Mouse (Mus musculus): Measurements from ENCODE around the gene Birc2. TPM values are rescaled to one million over a fixed set of nuclear protein-coding genes. Genes with fewer than 3 reads are reported as not detected.
A peak's percentile ranks its signal among the peaks of the same experiment; 100 is the strongest.

Birc2 gene
- total and polyA plus RNA-seq, 3 experiments, result 29.6 to 33.0 TPM; not detected in 1

DNA sequence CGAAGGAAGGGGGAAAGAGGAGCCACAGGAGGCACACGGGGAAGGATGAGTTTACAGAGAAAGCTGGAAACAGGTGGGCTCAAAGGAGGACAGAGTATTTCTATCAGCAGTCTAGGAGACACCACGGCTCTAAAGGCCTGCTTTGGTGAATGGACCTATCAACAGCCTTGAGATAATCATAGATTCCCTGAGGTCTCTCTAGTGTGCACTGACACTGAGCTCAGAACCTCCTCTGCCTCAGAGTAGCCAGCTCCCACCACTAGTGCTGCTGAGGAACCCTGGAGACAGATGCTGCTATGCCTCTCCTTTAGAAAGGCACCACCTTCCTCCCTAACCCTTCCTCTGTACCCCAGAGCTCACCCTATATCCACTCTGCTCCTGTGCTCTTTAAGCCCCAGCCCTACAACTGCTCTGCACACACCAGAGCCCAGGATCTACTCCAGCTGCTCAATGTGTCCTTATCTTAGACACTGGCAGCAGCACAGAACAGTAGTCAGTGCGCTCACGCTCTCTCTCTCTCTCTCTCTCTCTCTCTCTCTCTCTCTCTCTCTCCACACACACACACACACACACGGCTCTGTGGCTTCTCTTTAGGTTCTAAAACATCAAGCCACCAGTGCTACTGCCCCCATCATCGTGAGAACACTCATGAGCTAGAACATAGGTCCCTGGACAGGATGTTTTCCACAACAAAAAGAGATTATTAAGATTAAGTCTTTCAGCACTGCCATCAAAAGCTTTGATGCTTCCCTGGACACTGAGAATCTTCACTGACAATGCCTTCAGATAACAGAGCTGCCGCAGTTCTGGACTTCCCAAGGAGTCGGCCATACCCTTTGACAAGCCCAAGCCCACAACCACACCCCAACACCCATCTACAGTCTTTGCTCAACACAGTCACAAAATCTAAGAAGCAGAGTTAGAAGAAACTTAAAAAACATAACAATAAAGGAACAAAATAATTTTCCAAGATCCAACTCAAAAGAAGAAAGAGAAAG is 7.0 kb downstream of the Birc2 start:
- Histone ChIP-seq H3K4me1 (ENCODE audit: control insufficient read depth in 1 of 2, insufficient read depth in 2 of 2, low read length in 2 of 2) (peaks cover 27 to 28% of the 10 kb centered on the region in 2 experiments), H3K9ac (ENCODE audit: control insufficient read depth, low read depth, low read length, poor library complexity, severe bottlenecking) (peak overlapping the region; percentile 7), H3K36me3 (ENCODE audit: control insufficient read depth in 1 of 2, insufficient read depth in 2 of 2, low read length in 2 of 2) (peaks cover 4 to 55% of the 10 kb centered on the region in 2 experiments; a peak in 3 of 4 replicates), H3K79me2 (ENCODE audit: control insufficient read depth, insufficient read depth, low read length, poor library complexity) (peaks cover 52% of the 10 kb centered on the region), H3K9me3 (replicated peaks; ENCODE audit: insufficient read depth, low read length) (no peaks in the 10 kb centered on the region), H3K27me3 (ENCODE audit: control insufficient read depth in 1 of 2, insufficient read depth in 2 of 2, low read length in 2 of 2) (no peaks in the 10 kb centered on the region), H3K4me3 (ENCODE audit: control insufficient read depth in 1 of 2, insufficient read depth in 1 of 2, low read depth in 2 of 2, low read length in 2 of 2) (peak overlapping the region; percentile 18 to 56), H3K27ac (ENCODE audit: control insufficient read depth, low read depth, low read length) (peak overlapping the region; percentile 29)
- DNase-seq (ENCODE audit: low read depth, low spot score), result peak; percentile 94
- TF ChIP-seq E2F4 (IDR thresholded peaks at IDR 0.05; ENCODE audit: borderline replicate concordance, low read depth, low read length), result 0 out of 2 replicates have a peak, but pooled peaks have one; percentile 41
- peak; percentile 72 for TF ChIP-seq MYB (IDR thresholded peaks at IDR 0.05; ENCODE audit: low read depth, low read length)
- 0 out of 2 replicates have a peak, but pooled peaks have one; percentile 55 for TF ChIP-seq ZMIZ1 (IDR thresholded peaks at IDR 0.05; ENCODE audit: low read depth, low read length)
- peak; percentile 94 for TF ChIP-seq ETS1 (IDR thresholded peaks at IDR 0.05; ENCODE audit: low read depth, low read length)
- TF ChIP-seq POLR2A (IDR thresholded peaks at IDR 0.05; ENCODE audit: control insufficient read depth in 1 of 2, insufficient read depth in 1 of 2, low read depth in 1 of 2, low read length in 2 of 2, poor library complexity in 1 of 2), result peak; percentile 48 to 53; a peak in 1 of 4 replicates
- peak; percentile 77 for TF ChIP-seq TCF12 (IDR thresholded peaks at IDR 0.05; ENCODE audit: low read depth, low read length)
- TF ChIP-seq JUND (IDR thresholded peaks at IDR 0.05; ENCODE audit: low read depth, low read length), result peak; percentile 100
- no peak for TF ChIP-seq CTCF (IDR thresholded peaks at IDR 0.05 in 2 of 3, conservative IDR thresholded peaks at IDR 0.05 in 1 of 3; ENCODE audit: control insufficient read depth in 1 of 3, insufficient read depth in 1 of 3, low read depth in 2 of 3, low read length in 3 of 3, poor library complexity in 1 of 3, severe bottlenecking in 1 of 3)
- peak; percentile 75 for TF ChIP-seq TAL1 (IDR thresholded peaks at IDR 0.05; ENCODE audit: low read length)
- TF ChIP-seq USF1 (IDR thresholded peaks at IDR 0.05; ENCODE audit: low read depth, low read length), result 0 out of 2 replicates have a peak, but pooled peaks have one; percentile 34
- no peak for TF ChIP-seq RAD21 (IDR thresholded peaks at IDR 0.05; ENCODE audit: low read depth, low read length)
- 0 out of 2 replicates have a peak, but pooled peaks have one; percentile 47 for TF ChIP-seq MAFK (IDR thresholded peaks at IDR 0.05; ENCODE audit: borderline replicate concordance, low read depth, low read length)
- peak; percentile 96 for TF ChIP-seq SIN3A (IDR thresholded peaks at IDR 0.05; ENCODE audit: low read length)
- TF ChIP-seq ZC3H11A (IDR thresholded peaks at IDR 0.05; ENCODE audit: low read depth, low read length), result no peak
- peak; percentile 47; the same call in 1 of the 2 replicates for TF ChIP-seq MEF2A (IDR thresholded peaks at IDR 0.05; ENCODE audit: extremely low read depth, insufficient replicate concordance, low read depth, low read length, poor library complexity, severe bottlenecking)
- TF ChIP-seq GABPA (IDR thresholded peaks at IDR 0.05; ENCODE audit: low read depth, low read length), result no peak
- peak; percentile 79 for TF ChIP-seq MAX (IDR thresholded peaks at IDR 0.05; ENCODE audit: low read length)
- 0 out of 2 replicates have a peak, but pooled peaks have one; percentile 33 for TF ChIP-seq NELFE (IDR thresholded peaks at IDR 0.05; ENCODE audit: low read depth, low read length)
- TF ChIP-seq EP300 (IDR thresholded peaks at IDR 0.05; ENCODE audit: low read depth in 1 of 2, low read length in 2 of 2), result peak; percentile 76 to 85
- peak; percentile 33 for TF ChIP-seq SMC3 (IDR thresholded peaks at IDR 0.05; ENCODE audit: low read depth, low read length)
- peak; percentile 18; the same call in 1 of the 2 replicates for TF ChIP-seq NRF1 (IDR thresholded peaks at IDR 0.05; ENCODE audit: insufficient read depth, low read depth, low read length, poor library complexity, severe bottlenecking)
- peak; percentile 51; the same call in 1 of the 2 replicates for TF ChIP-seq CHD2 (IDR thresholded peaks at IDR 0.05; ENCODE audit: low read length)
- peak; percentile 56; the same call in 1 of the 2 replicates for TF ChIP-seq BHLHE40 (IDR thresholded peaks at IDR 0.05; ENCODE audit: borderline replicate concordance, low read depth, low read length)
- TF ChIP-seq POLR2AphosphoS5 (IDR thresholded peaks at IDR 0.05; ENCODE audit: borderline replicate concordance, low read depth, low read length), result no peak
- TF ChIP-seq RCOR1 (IDR thresholded peaks at IDR 0.05; ENCODE audit: low read depth, low read length), result no peak; the same call in none of the 2 replicates
- peak; percentile 51; the same call in 1 of the 2 replicates for TF ChIP-seq ZKSCAN1 (IDR thresholded peaks at IDR 0.05; ENCODE audit: low read depth, low read length)
- TF ChIP-seq MXI1 (IDR thresholded peaks at IDR 0.05; ENCODE audit: low read depth, low read length), result peak; percentile 87
- TF ChIP-seq MYC (IDR thresholded peaks at IDR 0.05; ENCODE audit: low read depth, low read length), result peak; percentile 80; the same call in 1 of the 2 replicates
- TF ChIP-seq POLR2AphosphoS2 (IDR thresholded peaks at IDR 0.05; ENCODE audit: low read length), result no peak
- TF ChIP-seq ZNF384 (IDR thresholded peaks at IDR 0.05; ENCODE audit: low read depth, low read length), result peak; percentile 41
- TF ChIP-seq CHD1 (IDR thresholded peaks at IDR 0.05; ENCODE audit: low read depth, low read length), result peak; percentile 88; the same call in 1 of the 2 replicates
- TF ChIP-seq HCFC1 (IDR thresholded peaks at IDR 0.05; ENCODE audit: low read depth, low read length), result peak; percentile 66
- TF ChIP-seq MAZ (IDR thresholded peaks at IDR 0.05; ENCODE audit: low read depth, low read length), result peak; percentile 89; the same call in 1 of the 2 replicates
- peak; percentile 81 for TF ChIP-seq GATA1 (IDR thresholded peaks at IDR 0.05; ENCODE audit: low read depth, low read length)
